Mouse (Mus musculus): ENCODE data around the gene Utp20.

Utp20 gene

GRCm38 (mm10) chr10:88826188-88826946, at the start of gene Utp20:
Gene Utp20 (minus strand): TSS chr10:88826804.
- ATAC-seq (ENCODE audit: low TSS enrichment) = peak; percentile 100

- no peak for ATAC-seq (ENCODE audit: low TSS enrichment)
Measured at GRCm38 (mm10) chr10:88874870-88875269, 48.3 kb upstream of the Utp20 start.

GRCm38 (mm10) chr10:88866017-88866416, 39.4 kb upstream of the Utp20 start:
- no peak for ATAC-seq (ENCODE audit: low TSS enrichment)

DNA sequence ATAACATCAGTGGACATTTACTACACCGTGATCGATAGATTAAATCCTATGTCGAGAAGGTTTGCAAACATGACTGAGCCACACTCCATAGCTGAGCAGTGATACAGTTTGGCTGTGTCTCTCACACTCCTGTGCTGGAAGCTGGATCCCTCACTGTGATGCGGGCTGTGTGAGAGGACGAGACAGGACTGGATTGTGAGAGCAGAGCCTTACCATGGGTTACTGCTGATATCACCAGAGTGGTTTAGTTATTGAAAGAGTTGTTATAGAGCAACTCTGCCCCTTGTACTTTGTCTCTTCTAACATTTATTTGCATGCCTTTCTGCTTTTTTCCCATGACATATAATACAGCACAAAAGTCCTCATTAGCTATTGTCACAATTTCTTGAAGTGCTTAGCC, 35.7 kb upstream of the Utp20 start:
- ATAC-seq (ENCODE audit: low TSS enrichment) = no peak

DNA sequence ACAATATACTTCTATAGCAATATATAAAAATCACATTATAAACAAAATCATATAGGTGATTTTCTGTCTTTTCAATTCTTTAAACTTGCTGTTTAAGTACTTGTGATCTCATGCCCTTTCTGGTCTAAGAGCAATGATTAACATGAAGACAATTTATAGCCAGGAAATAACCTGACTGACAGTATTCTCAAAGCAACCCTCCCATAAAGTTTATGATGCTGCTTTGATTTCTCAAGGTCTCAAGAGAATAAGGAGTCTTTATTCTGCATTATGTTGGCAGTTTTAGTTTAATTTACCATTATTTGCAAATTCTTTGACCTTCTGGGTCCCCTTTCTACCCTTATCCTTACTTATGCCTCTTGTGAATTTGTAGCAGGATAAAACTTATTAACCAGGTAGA, 34.8 kb upstream of the Utp20 start:
- no peak for ATAC-seq (ENCODE audit: low TSS enrichment)

DNA sequence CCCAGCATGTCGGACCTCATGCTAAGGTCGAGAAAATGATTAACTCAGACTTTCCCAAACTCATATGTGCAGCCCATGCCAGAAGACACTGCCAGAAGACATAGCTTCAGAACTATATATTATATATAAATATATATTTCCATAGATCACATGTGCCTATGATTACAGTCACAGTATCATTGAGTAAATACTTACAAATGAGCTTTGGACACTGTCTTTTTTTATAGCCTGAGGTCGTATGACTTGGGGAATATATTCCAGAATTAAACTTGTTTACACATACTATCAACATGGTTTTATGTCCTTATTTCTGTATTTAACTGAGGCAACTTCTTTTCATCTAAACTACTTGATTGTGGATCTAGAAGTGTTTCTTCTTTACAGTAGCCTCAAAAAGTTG, 34.3 kb upstream of the Utp20 start:
- ATAC-seq (ENCODE audit: low TSS enrichment) = no peak

- ATAC-seq (ENCODE audit: low TSS enrichment) = no peak
Measured at GRCm38 (mm10) chr10:88853326-88853725, 26.7 kb upstream of the Utp20 start.

GRCm38 (mm10) chr10:88849976-88850375, 23.4 kb upstream of the Utp20 start:
- ATAC-seq (ENCODE audit: low TSS enrichment) = no peak

DNA sequence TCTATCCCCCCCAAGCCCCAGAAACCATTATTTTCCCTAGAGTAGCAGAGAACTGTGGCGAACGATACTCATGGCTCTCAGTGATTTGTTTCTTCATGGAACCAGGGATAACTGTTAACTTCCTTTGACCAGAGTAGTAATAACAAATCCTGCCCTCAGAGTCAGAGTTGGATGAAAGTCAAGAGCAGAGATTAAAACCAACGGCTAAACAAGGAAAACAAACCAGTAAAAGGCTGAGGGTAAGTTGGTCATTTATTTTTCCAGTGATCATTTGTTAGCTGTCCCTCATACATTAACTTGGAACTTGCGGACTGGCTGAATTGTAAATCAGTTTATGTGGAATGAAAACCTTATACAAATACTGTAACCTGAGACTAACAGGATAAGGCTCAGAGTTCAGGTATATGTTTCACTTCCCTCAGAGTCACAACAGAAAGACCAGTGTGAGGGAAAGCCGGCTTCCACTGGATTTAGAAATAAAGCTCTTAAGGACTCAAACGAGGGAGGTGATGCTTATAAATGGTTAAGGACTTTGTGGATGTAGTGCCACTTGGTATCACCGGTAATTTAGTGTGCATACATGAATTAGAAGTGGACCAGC, 22.4 kb upstream of the Utp20 start:
- ATAC-seq (ENCODE audit: low TSS enrichment) = no peak

- ATAC-seq (ENCODE audit: low TSS enrichment) = no peak
Measured at GRCm38 (mm10) chr10:88834227-88834626, 7.6 kb upstream of the Utp20 start.

- no peak for ATAC-seq (ENCODE audit: low TSS enrichment)
Measured at GRCm38 (mm10) chr10:88828361-88828760, 1.8 kb upstream of the Utp20 start.

GRCm38 (mm10) chr10:88827596-88827995, 992 bp upstream of the Utp20 start:
- ATAC-seq (ENCODE audit: low TSS enrichment) = no peak

DNA sequence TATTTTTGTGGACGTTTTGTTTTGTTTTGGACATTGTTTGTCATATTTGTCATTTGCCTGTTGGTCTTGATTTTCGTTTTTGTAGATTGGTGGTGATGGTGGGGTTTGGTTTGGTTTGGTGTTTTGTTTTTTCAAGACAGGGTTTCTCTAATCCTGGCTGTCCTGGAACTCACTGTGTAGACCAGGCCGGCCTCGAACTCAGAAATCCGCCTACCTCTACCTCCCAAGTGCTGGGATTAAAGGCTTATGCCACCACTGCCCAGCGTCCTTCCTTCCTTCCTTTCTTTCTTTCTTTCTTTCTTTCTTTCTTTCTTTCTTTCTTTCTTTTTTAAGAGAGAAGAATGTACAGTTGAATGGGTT, 323 bp upstream of the Utp20 start:
- ATAC-seq (ENCODE audit: low TSS enrichment) = peak; percentile 38; the same call in 1 of the 2 replicates

DNA sequence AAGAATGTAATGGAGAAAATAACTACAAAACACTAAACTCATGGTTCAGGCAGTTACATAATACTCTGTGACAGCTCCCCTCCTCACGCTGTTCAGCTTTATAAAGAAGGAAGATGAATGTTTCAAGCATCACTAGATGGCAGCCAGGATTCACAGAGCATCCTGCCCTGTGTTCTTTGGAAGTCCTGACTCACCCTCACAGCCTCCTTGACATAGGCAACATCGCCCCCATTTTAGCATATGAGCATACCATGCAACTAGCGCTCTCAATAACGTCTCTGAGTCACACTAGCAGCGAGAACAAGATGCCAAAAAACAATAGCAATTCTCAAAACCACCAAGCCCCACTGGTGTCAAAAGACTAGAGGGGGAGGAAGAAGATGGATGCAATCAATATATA, 9.3 kb downstream of the Utp20 start:
- ATAC-seq (ENCODE audit: low TSS enrichment) = peak; percentile 81

- no peak for ATAC-seq (ENCODE audit: low TSS enrichment)
Measured at GRCm38 (mm10) chr10:88815256-88815655, 11.3 kb downstream of the Utp20 start.

DNA sequence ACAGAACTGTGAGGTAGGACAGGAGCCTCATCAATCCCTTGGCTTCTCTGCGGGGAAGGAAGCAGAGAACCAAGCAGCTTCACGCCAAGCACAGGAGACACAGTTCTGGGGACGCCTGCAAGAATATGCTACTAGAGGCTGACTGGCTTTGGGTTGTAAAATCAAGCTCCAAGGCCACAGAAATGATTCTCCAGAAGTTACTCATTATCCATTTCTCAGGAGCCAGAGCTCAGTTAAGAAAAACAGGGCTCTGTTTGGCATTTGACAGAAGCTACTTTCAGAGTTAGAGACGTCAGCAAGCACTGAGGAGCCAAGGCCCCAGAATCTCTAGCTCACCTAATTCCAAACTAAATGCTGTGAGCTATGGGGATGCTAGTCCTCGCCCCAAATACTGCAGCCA, 14.9 kb downstream of the Utp20 start:
- no peak for ATAC-seq (ENCODE audit: low TSS enrichment)

GRCm38 (mm10) chr10:88802236-88802635, 24.4 kb downstream of the Utp20 start:
- ATAC-seq (ENCODE audit: low TSS enrichment) = no peak

GRCm38 (mm10) chr10:88799381-88799780, 27.2 kb downstream of the Utp20 start:
- no peak for ATAC-seq (ENCODE audit: low TSS enrichment)

- no peak for ATAC-seq (ENCODE audit: low TSS enrichment)
Measured at GRCm38 (mm10) chr10:88797452-88797851, 29.2 kb downstream of the Utp20 start.

- no peak for ATAC-seq (ENCODE audit: low TSS enrichment)
Measured at GRCm38 (mm10) chr10:88796939-88797338, 29.7 kb downstream of the Utp20 start.

DNA sequence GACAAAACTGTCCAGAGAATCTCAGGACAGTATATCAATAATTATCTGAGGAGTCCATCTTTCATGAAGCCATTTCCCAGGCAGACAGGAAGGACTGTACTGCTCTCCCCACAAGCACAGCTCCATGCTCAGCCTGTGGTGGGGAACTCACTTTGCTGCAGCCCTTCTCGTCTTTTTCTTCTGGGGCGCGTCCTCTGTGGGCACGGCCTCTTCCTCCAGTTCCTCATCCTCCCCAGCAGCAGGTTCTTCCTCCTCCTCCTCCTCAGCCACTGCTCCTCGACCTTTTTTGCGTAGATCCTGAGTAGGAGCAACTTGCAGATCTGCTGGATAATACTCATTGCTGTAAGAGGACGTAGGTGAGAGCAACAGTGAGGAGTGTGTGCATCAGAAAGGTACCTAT, 31.4 kb downstream of the Utp20 start:
- no peak for ATAC-seq (ENCODE audit: low TSS enrichment)

- no peak for ATAC-seq (ENCODE audit: low TSS enrichment)
Measured at GRCm38 (mm10) chr10:88794606-88795005, 32.0 kb downstream of the Utp20 start.

GRCm38 (mm10) chr10:88793671-88794070, 32.9 kb downstream of the Utp20 start:
- no peak for ATAC-seq (ENCODE audit: low TSS enrichment)

GRCm38 (mm10) chr10:88784513-88784931, 42.1 kb downstream of the Utp20 start:
- no peak for ATAC-seq (ENCODE audit: low TSS enrichment)

Data from frontal cortex, adult (tissue).